Mouse (Mus musculus): ENCODE data around the gene Hsd3b1.

DNA sequence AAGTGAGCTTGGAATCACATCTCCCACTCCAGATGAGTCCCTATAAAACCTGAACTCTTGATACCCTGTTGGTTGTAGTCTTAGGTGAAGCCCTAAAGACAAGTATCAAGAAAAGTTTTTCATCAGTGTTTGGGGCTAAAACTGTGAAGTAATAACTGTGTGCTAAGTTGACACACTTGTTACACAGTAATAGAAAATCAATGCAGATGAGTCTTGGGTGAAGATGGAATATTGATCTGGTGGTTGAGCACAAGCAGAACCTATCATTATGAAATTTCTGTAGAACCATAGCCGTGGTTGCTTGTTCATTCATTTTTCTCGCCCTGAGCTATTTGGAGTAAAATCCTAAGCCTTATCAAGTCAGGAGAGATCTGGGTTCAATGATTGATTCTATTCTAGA, 8.6 kb upstream of the Hsd3b1 start:
- TF ChIP-seq CTCF (IDR thresholded peaks at IDR 0.05; ENCODE audit: control insufficient read depth, insufficient read depth, low read length) (no peak), POLR2A (IDR thresholded peaks at IDR 0.05; ENCODE audit: borderline replicate concordance, control insufficient read depth, low read depth, low read length) (no peak)
